In genomic region chr5:25957050-25957449, GRCm38 (mm10) we compare ENCODE assay signal across 10 mouse cellular contexts. TPM values are rescaled to one million over a fixed set of nuclear protein-coding genes. Genes with fewer than 3 reads are reported as not detected.
A peak's percentile ranks its signal among the peaks of the same experiment; 100 is the strongest.
DNase-seq lines count a peak whose midpoint lies in the region; ATAC-seq lines count a peak whose summit lies in the region.
"Not testable (repeated sequence)": the region's sequence is repeated elsewhere in the genome, so short reads cannot be mapped to it uniquely, and the experiment has no call there.
"Had no signal": no experiment of that assay in that cellular context is flagged by ENCODE, and none has a peak within 500 bp of the region (broad histone marks: within the 10 kb centered on the region; RNA-seq: fewer than 3 reads in every experiment).

No protein-coding gene starts in this region.

- H3K9ac ChIP-seq in forebrain, embryonic 14.5 days (ENCODE audit: low read length); heart, embryonic 15.5 days; hindbrain, embryonic 16.5 days (ENCODE audit: low read depth, low read length); limb, embryonic 11.5 days (ENCODE audit: low read length); midbrain, embryonic 11.5 days (ENCODE audit: low read length); neural tube, embryonic 11.5 days (ENCODE audit: low read length); stomach, embryonic 15.5 days: not testable (repeated sequence)

- not testable (repeated sequence) for H3K9me3 ChIP-seq in embryonic facial prominence, embryonic 10.5 days; forebrain, embryonic 14.5 days (replicated peaks; ENCODE audit: control insufficient read depth, low read length); heart, embryonic 15.5 days (replicated peaks); hindbrain, embryonic 16.5 days (ENCODE audit: control insufficient read depth, low read length); limb, embryonic 11.5 days (ENCODE audit: control insufficient read depth, low read length); midbrain, embryonic 11.5 days (ENCODE audit: control insufficient read depth, low read length); neural tube, embryonic 11.5 days (ENCODE audit: control insufficient read depth, low read length); stomach, embryonic 15.5 days

- 0 out of 2 replicates have a peak overlapping the region, but pooled peaks have one; percentile 36 for H3K4me2 ChIP-seq in forebrain, embryonic 14.5 days (ENCODE audit: low read length)
- peak overlapping the region; percentile 52 for H3K4me2 ChIP-seq in heart, embryonic 15.5 days
- H3K4me2 ChIP-seq in hindbrain, embryonic 16.5 days (ENCODE audit: low read length) = peak overlapping the region; percentile 46
- H3K4me2 ChIP-seq in limb, embryonic 11.5 days (ENCODE audit: low read depth, severe bottlenecking) = peak overlapping the region; percentile 27; the same call in 1 of the 2 replicates
- H3K4me2 ChIP-seq in midbrain, embryonic 11.5 days = peak overlapping the region; percentile 27; the same call in 1 of the 2 replicates
- peak overlapping the region; percentile 35; the same call in 1 of the 2 replicates for H3K4me2 ChIP-seq in neural tube, embryonic 11.5 days (ENCODE audit: low read depth)
- H3K4me2 ChIP-seq in stomach, embryonic 15.5 days = peak overlapping the region; percentile 37

- 58% methylated on average over 17 of the region's 17 CpGs for WGBS in embryonic facial prominence, embryonic 10.5 days
- WGBS in forebrain, embryonic 14.5 days = 68% methylated on average over 16 of the region's 17 CpGs
- WGBS in heart, embryonic 15.5 days = 34% methylated on average over 17 of the region's 17 CpGs
- 63% methylated on average over 16 of the region's 17 CpGs for WGBS in hindbrain, embryonic 16.5 days
- 58% methylated on average over 16 of the region's 17 CpGs for WGBS in limb, embryonic 11.5 days
- 59% methylated on average over 16 of the region's 17 CpGs for WGBS in midbrain, embryonic 11.5 days
- 55% methylated on average over 16 of the region's 17 CpGs for WGBS in neural tube, embryonic 11.5 days
- 48% methylated on average over 17 of the region's 17 CpGs for WGBS in stomach, embryonic 15.5 days

- H3K27ac ChIP-seq in embryonic facial prominence, embryonic 10.5 days (replicated peaks); forebrain, embryonic 14.5 days (ENCODE audit: low read depth, low read length); heart, embryonic 15.5 days; hindbrain, embryonic 16.5 days (ENCODE audit: low read depth, low read length); limb, embryonic 11.5 days (replicated peaks; ENCODE audit: low read depth, low read length); midbrain, embryonic 11.5 days (ENCODE audit: low read depth, low read length); neural tube, embryonic 11.5 days (ENCODE audit: low read depth, low read length); stomach, embryonic 15.5 days: not testable (repeated sequence)

- not testable (repeated sequence) for H3K36me3 ChIP-seq in embryonic facial prominence, embryonic 10.5 days (replicated peaks); forebrain, embryonic 14.5 days (ENCODE audit: control insufficient read depth, insufficient read depth, low read length); heart, embryonic 15.5 days; hindbrain, embryonic 16.5 days (ENCODE audit: control insufficient read depth, insufficient read depth, low read length); limb, embryonic 11.5 days (ENCODE audit: control insufficient read depth, insufficient read depth, low read length); midbrain, embryonic 11.5 days (ENCODE audit: control insufficient read depth, insufficient read depth, low read length); neural tube, embryonic 11.5 days (ENCODE audit: control insufficient read depth, insufficient read depth, low read length); stomach, embryonic 15.5 days

- not testable (repeated sequence) for H3K4me1 ChIP-seq in embryonic facial prominence, embryonic 10.5 days; forebrain, embryonic 14.5 days (ENCODE audit: control insufficient read depth, insufficient read depth, low read length); heart, embryonic 15.5 days (replicated peaks); hindbrain, embryonic 16.5 days (ENCODE audit: control insufficient read depth, insufficient read depth, low read depth, low read length); limb, embryonic 11.5 days (ENCODE audit: control insufficient read depth, insufficient read depth, low read length); midbrain, embryonic 11.5 days (ENCODE audit: control insufficient read depth, insufficient read depth, low read length); neural tube, embryonic 11.5 days (ENCODE audit: control insufficient read depth, insufficient read depth, low read length); stomach, embryonic 15.5 days

- H3K27me3 ChIP-seq in embryonic facial prominence, embryonic 10.5 days (replicated peaks; ENCODE audit: low read depth, poor library complexity, severe bottlenecking) = peaks cover 13% of the 10 kb centered on the region
- H3K27me3 ChIP-seq in forebrain, embryonic 14.5 days (replicated peaks; ENCODE audit: control insufficient read depth, insufficient read depth, low read length); heart, embryonic 15.5 days; hindbrain, embryonic 16.5 days (replicated peaks; ENCODE audit: control insufficient read depth, insufficient read depth, low read length); limb, embryonic 11.5 days (ENCODE audit: control insufficient read depth, insufficient read depth, low read length); midbrain, embryonic 11.5 days (ENCODE audit: control insufficient read depth, insufficient read depth, low read length); neural tube, embryonic 11.5 days (ENCODE audit: control insufficient read depth, insufficient read depth, low read length); stomach, embryonic 15.5 days (replicated peaks): not testable (repeated sequence)

- not testable (repeated sequence) for ATAC-seq in forebrain, embryonic 14.5 days; heart, embryonic 15.5 days (replicated peaks; ENCODE audit: insufficient number of reproducible peaks, insufficient read depth, low FRiP score, low read depth); limb, embryonic 11.5 days (ENCODE audit: insufficient number of reproducible peaks, low FRiP score, low TSS enrichment, low read depth); midbrain, embryonic 11.5 days (ENCODE audit: low FRiP score); neural tube, embryonic 11.5 days (ENCODE audit: insufficient read depth, low FRiP score, low TSS enrichment); stomach, embryonic 15.5 days (ENCODE audit: insufficient read depth, low FRiP score, low read depth)
- ATAC-seq in hindbrain, embryonic 16.5 days = peak; percentile 24; the same call in 1 of the 2 replicates

- H3K4me3 ChIP-seq in embryonic facial prominence, embryonic 10.5 days = peak overlapping the region; percentile 40; the same call in 1 of the 2 replicates
- not testable (repeated sequence) for H3K4me3 ChIP-seq in forebrain, embryonic 14.5 days (ENCODE audit: low read depth, low read length); limb, embryonic 11.5 days (ENCODE audit: low read depth, low read length); midbrain, embryonic 11.5 days (ENCODE audit: low read depth, low read length); neural tube, embryonic 11.5 days (ENCODE audit: low read depth, low read length); stomach, embryonic 15.5 days (replicated peaks)
- H3K4me3 ChIP-seq in heart, embryonic 15.5 days = peak overlapping the region; percentile 28
- peak overlapping the region; percentile 26 for H3K4me3 ChIP-seq in hindbrain, embryonic 16.5 days (ENCODE audit: low read length)

- DNase-seq in embryonic facial prominence, embryonic 10.5 days (ENCODE audit: low spot score); forebrain, embryonic 14.5 days (ENCODE audit: low spot score); midbrain, embryonic 11.5 days (ENCODE audit: low spot score, missing footprints); neural tube, embryonic 11.5 days (ENCODE audit: low spot score): not testable (repeated sequence)
- peak; percentile 19 for DNase-seq in limb, embryonic 11.5 days (ENCODE audit: low spot score)

RNA-seq across cellular contexts. Expression of gene Gm21671, which starts 2.8 kb away (rescaled TPM):
- polyA plus RNA-seq in embryonic facial prominence, embryonic 10.5 days (2016; fragmentation: Nextera tagmentation; extraction: Ambion mirVana) = not detected in 2 replicates
- not detected in 2 replicates for polyA plus RNA-seq in forebrain, embryonic 14.5 days (2014; fragmentation: Nextera tagmentation; extraction: Ambion mirVana)
- 0.10 TPM in 1 of 2 replicates, not detected in the other for polyA plus RNA-seq in heart, embryonic 15.5 days (2015; fragmentation: Nextera tagmentation; extraction: Ambion mirVana)
- polyA plus RNA-seq in hindbrain, embryonic 16.5 days (2015; fragmentation: Nextera tagmentation; extraction: Ambion mirVana) = 0.11 and 0.25 TPM in 2 replicates
- polyA plus RNA-seq in limb, embryonic 11.5 days (2014; fragmentation: Nextera tagmentation; extraction: Ambion mirVana) = not detected in 2 replicates
- not detected in 2 replicates for polyA plus RNA-seq in midbrain, embryonic 11.5 days (2014; fragmentation: Nextera tagmentation; extraction: Ambion mirVana)
- polyA plus RNA-seq in neural tube, embryonic 11.5 days (2014; fragmentation: Nextera tagmentation; extraction: Ambion mirVana) = not detected in 2 replicates
- polyA plus RNA-seq in stomach, embryonic 15.5 days (2015; fragmentation: Nextera tagmentation; extraction: Ambion mirVana) = 0.06 TPM in 1 of 2 replicates, not detected in the other
- polyA plus RNA-seq: lung, adult 2 months; thymus, postnatal 0 days had no signal

RNA-seq across cellular contexts. Expression of gene Gm21663, which starts 14.9 kb away (rescaled TPM):
- not detected in 2 replicates for polyA plus RNA-seq in embryonic facial prominence, embryonic 10.5 days (2016; fragmentation: Nextera tagmentation; extraction: Ambion mirVana)
- polyA plus RNA-seq in forebrain, embryonic 14.5 days (2014; fragmentation: Nextera tagmentation; extraction: Ambion mirVana) = not detected in 2 replicates
- polyA plus RNA-seq in heart, embryonic 15.5 days (2015; fragmentation: Nextera tagmentation; extraction: Ambion mirVana) = not detected in 2 replicates
- polyA plus RNA-seq in hindbrain, embryonic 16.5 days (2015; fragmentation: Nextera tagmentation; extraction: Ambion mirVana) = 0.11 TPM in 1 of 2 replicates, not detected in the other
- polyA plus RNA-seq in limb, embryonic 11.5 days (2014; fragmentation: Nextera tagmentation; extraction: Ambion mirVana) = not detected in 2 replicates
- polyA plus RNA-seq in midbrain, embryonic 11.5 days (2014; fragmentation: Nextera tagmentation; extraction: Ambion mirVana) = 0.06 TPM in 1 of 2 replicates, not detected in the other
- polyA plus RNA-seq in neural tube, embryonic 11.5 days (2014; fragmentation: Nextera tagmentation; extraction: Ambion mirVana) = not detected in 2 replicates
- polyA plus RNA-seq in stomach, embryonic 15.5 days (2015; fragmentation: Nextera tagmentation; extraction: Ambion mirVana) = 0.05 TPM in 1 of 2 replicates, not detected in the other
- polyA plus RNA-seq: lung, adult 2 months; thymus, postnatal 0 days had no signal

RNA-seq across cellular contexts. Expression of gene Gm21680, which starts 15.4 kb away (rescaled TPM):
- polyA plus RNA-seq in embryonic facial prominence, embryonic 10.5 days (2016; fragmentation: Nextera tagmentation; extraction: Ambion mirVana) = 0.09 and 0.13 TPM in 2 replicates
- not detected in 2 replicates for polyA plus RNA-seq in forebrain, embryonic 14.5 days (2014; fragmentation: Nextera tagmentation; extraction: Ambion mirVana)
- 0.09 and 0.10 TPM in 2 replicates for polyA plus RNA-seq in heart, embryonic 15.5 days (2015; fragmentation: Nextera tagmentation; extraction: Ambion mirVana)
- polyA plus RNA-seq in hindbrain, embryonic 16.5 days (2015; fragmentation: Nextera tagmentation; extraction: Ambion mirVana) = 0.19 and 0.21 TPM in 2 replicates
- not detected in 2 replicates for polyA plus RNA-seq in limb, embryonic 11.5 days (2014; fragmentation: Nextera tagmentation; extraction: Ambion mirVana)
- polyA plus RNA-seq in midbrain, embryonic 11.5 days (2014; fragmentation: Nextera tagmentation; extraction: Ambion mirVana) = not detected in 2 replicates
- 0.08 TPM in 1 of 2 replicates, not detected in the other for polyA plus RNA-seq in neural tube, embryonic 11.5 days (2014; fragmentation: Nextera tagmentation; extraction: Ambion mirVana)
- 0.08 and 0.17 TPM in 2 replicates for polyA plus RNA-seq in stomach, embryonic 15.5 days (2015; fragmentation: Nextera tagmentation; extraction: Ambion mirVana)
- polyA plus RNA-seq: lung, adult 2 months; thymus, postnatal 0 days had no signal

RNA-seq across cellular contexts. Expression of gene Gm21698, which starts 31.4 kb away (rescaled TPM):
- 0.09 and 0.12 TPM in 2 replicates for polyA plus RNA-seq in embryonic facial prominence, embryonic 10.5 days (2016; fragmentation: Nextera tagmentation; extraction: Ambion mirVana)
- not detected in 2 replicates for polyA plus RNA-seq in forebrain, embryonic 14.5 days (2014; fragmentation: Nextera tagmentation; extraction: Ambion mirVana)
- 0.11 TPM in 1 of 2 replicates, not detected in the other for polyA plus RNA-seq in heart, embryonic 15.5 days (2015; fragmentation: Nextera tagmentation; extraction: Ambion mirVana)
- 0.20 TPM in 1 of 2 replicates, not detected in the other for polyA plus RNA-seq in hindbrain, embryonic 16.5 days (2015; fragmentation: Nextera tagmentation; extraction: Ambion mirVana)
- not detected in 2 replicates for polyA plus RNA-seq in limb, embryonic 11.5 days (2014; fragmentation: Nextera tagmentation; extraction: Ambion mirVana)
- 0.08 TPM in 1 of 2 replicates, not detected in the other for polyA plus RNA-seq in midbrain, embryonic 11.5 days (2014; fragmentation: Nextera tagmentation; extraction: Ambion mirVana)
- polyA plus RNA-seq in neural tube, embryonic 11.5 days (2014; fragmentation: Nextera tagmentation; extraction: Ambion mirVana) = not detected in 2 replicates
- polyA plus RNA-seq in stomach, embryonic 15.5 days (2015; fragmentation: Nextera tagmentation; extraction: Ambion mirVana) = 0.17 TPM in 1 of 2 replicates, not detected in the other
- polyA plus RNA-seq: lung, adult 2 months; thymus, postnatal 0 days had no signal

RNA-seq across cellular contexts. Expression of gene Gm1979, which starts 47.5 kb away (rescaled TPM):
- 0.09 TPM in 1 of 2 replicates, not detected in the other for polyA plus RNA-seq in embryonic facial prominence, embryonic 10.5 days (2016; fragmentation: Nextera tagmentation; extraction: Ambion mirVana)
- not detected in 2 replicates for polyA plus RNA-seq in forebrain, embryonic 14.5 days (2014; fragmentation: Nextera tagmentation; extraction: Ambion mirVana)
- 0.09 TPM in 1 of 2 replicates, not detected in the other for polyA plus RNA-seq in heart, embryonic 15.5 days (2015; fragmentation: Nextera tagmentation; extraction: Ambion mirVana)
- 0.18 and 0.41 TPM in 2 replicates for polyA plus RNA-seq in hindbrain, embryonic 16.5 days (2015; fragmentation: Nextera tagmentation; extraction: Ambion mirVana)
- not detected in 2 replicates for polyA plus RNA-seq in limb, embryonic 11.5 days (2014; fragmentation: Nextera tagmentation; extraction: Ambion mirVana)
- 0.08 TPM in 1 of 2 replicates, not detected in the other for polyA plus RNA-seq in midbrain, embryonic 11.5 days (2014; fragmentation: Nextera tagmentation; extraction: Ambion mirVana)
- polyA plus RNA-seq in neural tube, embryonic 11.5 days (2014; fragmentation: Nextera tagmentation; extraction: Ambion mirVana) = not detected in 2 replicates
- polyA plus RNA-seq in stomach, embryonic 15.5 days (2015; fragmentation: Nextera tagmentation; extraction: Ambion mirVana) = 0.12 TPM in 1 of 2 replicates, not detected in the other
- polyA plus RNA-seq: lung, adult 2 months had no signal
